Mouse (Mus musculus): ENCODE measurements at regions not wholly inside any gene's neighbourhood (a gene's known extent, or its start where the extent isn't known, plus 50 kb on each side); places are given as distances from the start of the nearest gene placed in this dataset.

DNA sequence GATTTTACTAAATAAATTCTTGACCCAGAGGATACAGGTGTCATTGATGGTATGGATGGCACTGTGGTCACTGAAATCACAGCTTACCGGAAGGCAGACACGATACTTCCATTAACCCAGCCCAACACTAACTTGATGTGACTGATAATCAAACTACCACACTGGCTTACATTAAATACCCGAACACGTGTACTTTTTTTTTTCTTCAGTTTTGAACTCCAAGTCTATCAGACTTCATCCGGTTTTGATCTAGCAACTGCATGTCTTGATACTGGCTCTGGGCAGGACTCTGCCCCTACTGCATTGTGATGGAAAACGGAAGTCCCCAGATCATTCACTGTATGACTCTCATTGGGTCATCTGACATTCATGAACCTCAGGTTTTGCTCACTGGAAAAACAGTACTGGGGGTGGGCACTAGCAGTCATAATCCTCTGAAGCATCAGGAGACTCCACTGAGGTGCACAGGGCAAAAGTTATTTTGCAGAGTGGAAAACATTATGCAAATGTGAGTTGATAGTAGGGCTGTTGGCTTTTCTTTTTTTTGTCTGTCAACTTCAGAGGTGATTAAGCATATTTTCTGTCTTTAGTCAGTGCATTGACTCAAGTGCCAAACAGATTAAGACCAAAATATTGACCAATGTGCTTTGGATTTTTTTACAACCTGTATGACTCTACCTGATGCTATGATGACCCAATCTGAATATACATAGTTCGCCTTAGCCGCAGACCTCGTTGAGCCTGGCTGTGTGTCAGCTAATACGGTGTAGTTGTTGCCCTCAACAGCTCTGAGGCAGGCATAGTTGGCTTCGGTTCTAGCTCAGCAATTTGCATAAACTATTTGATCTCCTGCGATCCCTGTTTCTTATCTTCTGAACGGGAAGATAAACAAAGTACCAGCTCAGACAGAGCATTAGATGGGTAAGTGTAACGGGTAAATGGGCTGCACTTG, 174.1 kb upstream of the Cited2 start:
- WGBS: 85% methylated on average over 14 of the region's 14 CpGs
- no peak for DNase-seq (ENCODE audit: low spot score)
- Histone ChIP-seq H3K4me3 (no peak overlapping the region), H3K36me3 (no peaks in the 10 kb centered on the region), H3K9me3 (replicated peaks) (no peaks in the 10 kb centered on the region), H3K4me1 (no peaks in the 10 kb centered on the region), H3K27me3 (ENCODE audit: low read depth, poor library complexity, severe bottlenecking) (no peaks in the 10 kb centered on the region), H3K27ac (replicated peaks) (no peak overlapping the region)

DNA sequence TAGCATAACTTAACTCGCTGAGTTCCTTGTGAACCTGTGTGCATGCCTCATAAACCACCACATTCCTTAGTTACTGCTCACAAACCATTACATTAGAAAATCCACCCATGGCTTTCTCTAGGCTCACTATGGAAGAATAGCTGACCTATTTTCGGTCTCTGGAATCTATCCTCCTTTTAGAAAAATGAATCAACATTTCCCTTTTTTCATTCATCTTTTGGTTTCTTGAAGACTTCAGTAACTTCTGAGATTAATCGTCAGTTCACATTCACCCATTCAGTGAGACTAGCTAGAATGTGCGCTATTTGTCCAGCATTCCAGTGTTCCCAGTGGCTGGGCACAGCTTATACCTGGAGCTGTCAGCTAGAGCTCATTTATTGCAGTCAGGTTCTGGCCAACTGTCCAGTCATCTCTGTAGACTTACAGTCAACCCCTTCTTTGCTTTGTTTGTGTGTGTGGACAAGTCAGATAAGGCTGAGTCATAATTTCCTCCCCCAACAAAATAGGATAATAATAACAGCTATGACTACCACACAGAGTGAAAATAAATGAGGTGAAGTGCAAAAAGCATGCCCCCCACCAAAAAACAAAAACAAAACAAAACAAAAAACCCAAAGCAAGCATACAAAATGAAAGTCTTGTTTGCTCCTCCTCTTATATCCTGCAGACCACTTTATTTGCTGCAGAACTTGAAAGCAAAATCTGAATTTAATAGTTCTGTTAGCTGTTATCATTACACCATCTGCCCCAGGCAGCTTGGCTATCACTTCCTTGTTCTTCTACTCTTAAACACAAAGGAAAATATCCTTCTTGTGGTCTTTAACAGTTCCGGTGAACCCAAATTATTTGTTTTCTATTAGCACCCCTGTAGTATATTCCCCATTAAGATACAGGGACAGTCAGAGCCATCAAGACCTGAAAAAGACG, 173.0 kb upstream of the Cited2 start:
- 86% methylated on average over 6 of the region's 6 CpGs for WGBS
- DNase-seq (ENCODE audit: low spot score): no peak
- Histone ChIP-seq H3K36me3 (no peaks in the 10 kb centered on the region), H3K9me3 (replicated peaks) (no peaks in the 10 kb centered on the region), H3K4me3 (no peak overlapping the region), H3K27ac (replicated peaks) (no peak overlapping the region), H3K4me1 (no peaks in the 10 kb centered on the region), H3K27me3 (ENCODE audit: low read depth, poor library complexity, severe bottlenecking) (no peaks in the 10 kb centered on the region)

DNA sequence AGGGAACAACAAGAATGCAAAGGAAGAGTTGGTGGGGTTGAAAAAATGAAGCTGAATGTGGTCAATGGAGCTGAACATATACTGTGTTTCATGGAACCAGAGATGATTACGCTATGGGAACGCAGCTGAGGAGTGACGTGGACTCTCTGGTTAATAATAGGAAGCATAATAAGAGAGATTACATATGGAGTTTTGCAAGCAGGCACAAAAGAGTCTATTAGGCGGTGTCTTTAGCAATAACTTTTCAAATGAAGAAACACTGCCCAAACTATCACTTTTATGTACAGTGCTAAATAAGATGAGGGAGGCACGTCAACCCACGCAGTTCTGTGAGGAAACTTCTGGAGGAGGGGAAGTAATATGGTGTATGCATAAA, 172.4 kb upstream of the Cited2 start:
- no peaks in the 10 kb centered on the region for H3K36me3 ChIP-seq
- WGBS: 94% methylated on average over 6 of the region's 6 CpGs
- H3K4me3 ChIP-seq: no peak overlapping the region
- H3K9me3 ChIP-seq (replicated peaks): no peaks in the 10 kb centered on the region
- DNase-seq (ENCODE audit: low spot score): no peak
- no peak overlapping the region for H3K27ac ChIP-seq (replicated peaks)
- no peaks in the 10 kb centered on the region for H3K4me1 ChIP-seq
- H3K27me3 ChIP-seq (ENCODE audit: low read depth, poor library complexity, severe bottlenecking): no peaks in the 10 kb centered on the region

DNA sequence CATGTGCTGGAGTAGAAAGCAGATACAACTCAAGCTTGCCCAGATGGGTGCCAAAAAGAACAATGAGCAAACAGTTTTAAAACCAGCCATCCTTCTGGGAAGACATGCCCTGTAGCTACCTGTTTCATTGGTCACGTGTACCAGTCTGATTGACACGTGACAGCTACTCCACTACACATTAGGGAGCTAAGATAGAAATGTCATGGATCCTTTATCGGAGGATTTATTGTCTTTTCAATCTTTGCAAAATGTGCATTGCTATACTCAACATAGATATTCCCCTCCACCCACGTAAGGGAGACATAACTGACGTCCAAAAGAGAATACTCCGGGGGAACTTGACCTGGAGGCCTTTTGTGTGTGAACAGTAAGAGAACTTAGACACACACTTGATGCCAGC, 171.1 kb upstream of the Cited2 start:
- no peak for DNase-seq (ENCODE audit: low spot score)
- Histone ChIP-seq H3K4me1 (peaks cover 4% of the 10 kb centered on the region; the same call in 1 of the 2 replicates), H3K36me3 (no peaks in the 10 kb centered on the region), H3K27me3 (ENCODE audit: low read depth, poor library complexity, severe bottlenecking) (no peaks in the 10 kb centered on the region), H3K9me3 (replicated peaks) (no peaks in the 10 kb centered on the region), H3K4me3 (no peak overlapping the region), H3K27ac (replicated peaks) (no peak overlapping the region)
- 89% methylated on average over 6 of the region's 6 CpGs for WGBS

DNA sequence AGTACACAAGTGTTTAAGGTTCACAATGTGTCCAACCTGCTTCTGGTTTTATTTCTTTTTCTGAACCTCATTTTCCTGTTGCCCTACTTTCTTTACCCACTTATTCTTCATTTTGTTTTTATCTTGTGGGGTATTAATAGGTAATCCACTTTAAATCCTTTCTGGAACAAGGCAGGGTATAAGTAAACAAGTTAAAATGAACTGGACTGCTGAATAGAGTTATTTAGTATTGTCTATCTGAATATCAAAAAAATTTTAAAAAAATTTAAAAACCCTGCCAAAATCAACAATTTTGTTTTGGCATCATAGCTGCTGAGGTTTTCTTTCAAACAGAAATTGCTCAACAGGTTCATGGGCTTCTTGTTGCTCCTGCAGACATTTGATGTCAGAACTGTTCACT, 170.7 kb upstream of the Cited2 start:
- Histone ChIP-seq H3K9me3 (replicated peaks) (no peaks in the 10 kb centered on the region), H3K27ac (replicated peaks) (no peak overlapping the region), H3K27me3 (ENCODE audit: low read depth, poor library complexity, severe bottlenecking) (no peaks in the 10 kb centered on the region), H3K4me3 (no peak overlapping the region), H3K36me3 (no peaks in the 10 kb centered on the region), H3K4me1 (peaks cover 4% of the 10 kb centered on the region; the same call in 1 of the 2 replicates)
- no peak for DNase-seq (ENCODE audit: low spot score)

DNA sequence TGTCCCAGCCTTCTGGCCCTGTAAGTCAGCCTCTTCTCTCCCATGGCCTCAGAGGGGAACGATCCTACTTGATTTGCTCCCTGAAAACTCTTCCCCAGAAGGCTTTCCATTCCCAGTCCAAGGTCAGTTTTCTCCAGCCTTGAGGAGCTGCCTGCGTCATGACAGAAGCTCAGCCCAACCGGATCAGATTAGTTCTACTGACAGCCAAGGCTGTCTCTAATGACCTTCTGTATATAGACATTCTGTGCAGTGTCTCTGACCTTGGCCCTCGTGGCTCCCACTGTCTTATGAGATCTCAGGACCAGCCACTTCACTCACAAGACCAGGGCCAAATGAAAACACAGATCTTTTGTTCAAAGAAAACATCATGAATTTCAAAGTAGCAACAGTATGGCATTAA, 166.6 kb upstream of the Cited2 start:
- no peak overlapping the region for H3K27ac ChIP-seq (replicated peaks)
- DNase-seq (ENCODE audit: low spot score): no peak
- H3K9me3 ChIP-seq (replicated peaks): no peaks in the 10 kb centered on the region
- peaks cover 22% of the 10 kb centered on the region for H3K4me1 ChIP-seq
- no peaks in the 10 kb centered on the region for H3K36me3 ChIP-seq
- no peaks in the 10 kb centered on the region for H3K27me3 ChIP-seq (ENCODE audit: low read depth, poor library complexity, severe bottlenecking)
- no peak overlapping the region for H3K4me3 ChIP-seq
- 79% methylated on average over 4 of the region's 4 CpGs for WGBS

DNA sequence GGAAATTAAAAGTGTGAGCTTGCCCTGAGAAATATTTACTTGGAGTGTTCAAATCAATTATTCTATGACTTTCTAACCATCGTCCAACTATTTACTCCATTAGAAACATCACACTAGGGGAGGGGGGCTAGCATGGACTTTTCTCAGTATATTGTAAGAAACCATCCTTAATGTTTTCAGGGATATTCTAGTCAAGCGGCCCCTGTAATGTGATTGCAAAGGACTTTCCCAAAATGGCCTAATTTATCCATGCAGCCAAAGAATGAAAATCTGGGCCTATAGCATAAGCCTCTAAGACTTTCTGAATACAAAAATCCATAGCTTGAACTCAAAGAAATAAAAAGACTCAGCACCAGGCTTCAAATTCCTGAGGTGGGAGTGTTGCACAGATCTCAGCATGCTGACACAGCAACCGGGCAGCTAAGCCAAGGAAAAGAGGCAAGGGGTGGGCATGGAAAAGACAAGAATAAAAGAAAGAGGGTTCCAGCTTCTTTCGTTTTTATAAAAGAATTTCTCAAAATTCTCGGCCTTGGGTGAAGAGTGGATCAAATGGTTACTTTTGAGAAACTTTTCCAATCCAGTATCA, 163.6 kb upstream of the Cited2 start:
- 31% methylated on average over 5 of the region's 5 CpGs for WGBS
- Histone ChIP-seq H3K4me3 (no peak overlapping the region), H3K9me3 (replicated peaks) (no peaks in the 10 kb centered on the region), H3K36me3 (no peaks in the 10 kb centered on the region), H3K27ac (replicated peaks) (peak overlapping the region; percentile 79; the same call in 1 of the 2 replicates), H3K27me3 (ENCODE audit: low read depth, poor library complexity, severe bottlenecking) (no peaks in the 10 kb centered on the region), H3K4me1 (peaks cover 34% of the 10 kb centered on the region)
- no peak for DNase-seq (ENCODE audit: low spot score)

DNA sequence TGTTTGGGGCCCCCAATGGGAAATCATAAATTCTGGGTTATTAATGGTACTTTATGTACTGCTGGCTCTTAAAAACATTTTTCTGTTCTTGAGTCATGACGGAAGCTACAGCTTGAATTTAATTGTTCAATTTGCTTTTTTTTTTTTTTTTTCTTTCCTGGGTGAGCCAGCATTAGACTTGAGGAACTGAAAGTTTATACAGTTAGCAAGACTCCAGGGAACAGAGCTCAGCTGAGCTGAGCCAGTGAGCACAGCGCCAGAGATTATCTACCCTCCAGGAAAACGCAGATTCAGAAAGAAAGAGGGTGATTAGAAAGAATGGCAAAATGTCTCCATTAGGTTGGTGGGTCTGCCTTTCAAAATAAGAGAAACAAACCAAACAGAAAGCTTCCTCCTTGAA, 163.0 kb upstream of the Cited2 start:
- no peaks in the 10 kb centered on the region for H3K36me3 ChIP-seq
- WGBS: 32% methylated on average over 3 of the region's 3 CpGs
- no peaks in the 10 kb centered on the region for H3K27me3 ChIP-seq (ENCODE audit: low read depth, poor library complexity, severe bottlenecking)
- H3K9me3 ChIP-seq (replicated peaks): no peaks in the 10 kb centered on the region
- no peak overlapping the region for H3K4me3 ChIP-seq
- peak overlapping the region; percentile 79 for H3K27ac ChIP-seq (replicated peaks)
- DNase-seq (ENCODE audit: low spot score): no peak
- H3K4me1 ChIP-seq: peaks cover 34% of the 10 kb centered on the region

DNA sequence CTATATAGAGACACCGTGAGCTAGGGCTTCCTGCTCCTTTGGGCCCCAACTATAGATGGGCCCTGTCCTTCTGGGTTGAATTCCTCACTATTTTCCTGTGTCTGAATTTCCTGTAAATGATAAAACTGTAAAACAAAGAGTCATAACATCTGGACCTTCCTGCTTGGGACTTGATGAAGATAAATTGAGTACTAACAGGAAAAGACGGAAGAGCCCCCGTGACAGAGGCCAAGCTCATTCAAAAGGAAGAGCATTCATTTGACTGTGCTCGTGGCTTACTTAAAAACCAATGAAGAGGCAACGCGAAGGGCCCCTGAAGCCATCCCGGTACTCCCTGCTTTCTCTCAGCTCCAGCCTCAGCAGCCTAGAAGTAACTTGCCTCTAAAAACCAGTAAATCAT, 161.6 kb upstream of the Cited2 start:
- Histone ChIP-seq H3K36me3 (no peaks in the 10 kb centered on the region), H3K9me3 (replicated peaks) (no peaks in the 10 kb centered on the region), H3K4me3 (no peak overlapping the region), H3K4me1 (peaks cover 31% of the 10 kb centered on the region), H3K27ac (replicated peaks) (no peak overlapping the region), H3K27me3 (ENCODE audit: low read depth, poor library complexity, severe bottlenecking) (no peaks in the 10 kb centered on the region)
- no peak for DNase-seq (ENCODE audit: low spot score)
- 80% methylated on average over 7 of the region's 7 CpGs for WGBS

DNA sequence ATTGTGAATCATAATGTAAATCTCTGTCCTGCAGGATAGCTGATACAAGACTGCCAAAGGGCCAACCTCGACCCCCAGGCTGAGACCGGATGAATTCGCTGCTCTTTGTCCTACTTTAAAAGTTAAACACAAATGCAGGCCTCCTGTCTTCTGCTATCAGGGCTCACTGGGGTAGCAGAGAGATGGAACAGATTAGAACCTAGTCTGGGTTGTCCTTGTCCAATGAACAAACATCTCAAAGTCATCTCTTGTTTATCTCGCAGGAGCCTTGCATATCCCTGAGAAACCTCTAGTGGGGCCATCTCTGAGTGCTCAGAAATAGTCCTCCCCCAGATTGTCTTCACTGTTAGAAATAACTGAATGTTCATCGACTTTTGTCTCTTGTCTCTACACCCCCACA, 161.0 kb upstream of the Cited2 start:
- WGBS: 88% methylated on average over 5 of the region's 5 CpGs
- no peak for DNase-seq (ENCODE audit: low spot score)
- H3K27me3 ChIP-seq (ENCODE audit: low read depth, poor library complexity, severe bottlenecking): no peaks in the 10 kb centered on the region
- H3K27ac ChIP-seq (replicated peaks): no peak overlapping the region
- no peaks in the 10 kb centered on the region for H3K36me3 ChIP-seq
- peaks cover 30% of the 10 kb centered on the region for H3K4me1 ChIP-seq
- no peaks in the 10 kb centered on the region for H3K9me3 ChIP-seq (replicated peaks)
- H3K4me3 ChIP-seq: no peak overlapping the region

DNA sequence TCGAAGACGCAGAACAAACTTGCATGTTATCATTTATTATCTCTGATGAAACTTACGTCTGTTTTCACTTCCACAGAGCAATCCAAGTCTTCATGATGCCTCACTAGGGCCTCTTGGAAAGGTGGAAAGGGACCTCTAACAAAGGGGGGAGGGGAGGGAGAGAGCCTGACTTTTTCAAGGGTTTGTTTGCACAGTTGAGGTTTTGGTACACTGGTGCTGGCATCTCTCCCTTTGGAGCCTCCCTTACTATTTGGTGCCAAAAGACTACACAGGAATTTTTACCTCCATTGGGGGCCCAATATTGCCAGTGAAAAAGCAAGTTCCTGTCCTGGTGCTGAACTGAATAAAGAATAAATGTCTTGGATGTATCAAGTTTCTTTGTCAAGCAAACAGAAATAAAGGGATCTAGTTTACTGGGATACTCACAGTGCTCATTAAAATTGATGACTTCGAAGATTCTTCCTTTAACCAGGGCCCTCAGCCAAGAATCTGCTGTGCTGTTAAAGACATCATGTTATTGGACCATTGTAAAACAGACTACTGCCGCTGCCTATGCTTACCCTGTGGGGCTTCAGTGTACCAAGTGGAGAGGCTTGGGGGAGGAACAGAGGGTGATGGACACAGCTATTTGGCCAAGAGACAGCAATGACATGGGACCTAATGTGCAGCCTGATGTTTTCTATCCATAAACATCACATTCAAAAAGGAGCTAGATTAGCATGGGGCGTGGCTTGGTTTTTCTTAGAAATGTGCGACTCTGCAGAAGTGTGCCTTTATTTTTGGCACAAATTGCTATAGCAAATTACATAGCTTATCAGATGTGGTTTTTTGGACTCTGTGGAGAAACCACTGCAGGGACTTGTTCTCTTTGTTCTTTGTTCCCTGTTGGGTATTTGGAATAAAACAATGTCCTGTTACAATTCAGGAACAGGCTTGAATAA, 160.3 kb upstream of the Cited2 start:
- DNase-seq (ENCODE audit: low spot score): no peak
- Histone ChIP-seq H3K27me3 (ENCODE audit: low read depth, poor library complexity, severe bottlenecking) (no peaks in the 10 kb centered on the region), H3K4me1 (peaks cover 30% of the 10 kb centered on the region), H3K36me3 (no peaks in the 10 kb centered on the region), H3K9me3 (replicated peaks) (no peaks in the 10 kb centered on the region), H3K27ac (replicated peaks) (no peak overlapping the region), H3K4me3 (no peak overlapping the region)
- WGBS: 90% methylated on average over 7 of the region's 7 CpGs

DNA sequence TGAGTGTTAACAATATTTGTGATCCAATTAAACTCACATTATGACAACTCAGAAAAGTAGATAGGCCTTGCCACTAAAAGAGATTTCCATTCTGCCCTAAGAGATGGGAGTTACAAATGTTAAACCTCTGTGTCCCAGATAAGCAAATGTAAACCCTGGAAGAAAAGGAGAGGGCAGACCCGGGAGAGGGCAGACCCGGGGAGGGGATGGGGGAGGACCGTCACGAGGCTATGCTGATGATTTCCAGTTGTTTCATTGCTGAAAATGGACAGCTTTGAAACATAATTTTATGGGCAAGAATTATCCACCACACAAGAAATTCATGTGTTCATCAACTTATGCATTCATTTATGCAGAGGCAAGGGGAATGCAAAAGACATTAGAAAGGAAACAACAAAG, 159.7 kb upstream of the Cited2 start:
- DNase-seq (ENCODE audit: low spot score): no peak
- Histone ChIP-seq H3K4me3 (no peak overlapping the region), H3K4me1 (peaks cover 30% of the 10 kb centered on the region), H3K27me3 (ENCODE audit: low read depth, poor library complexity, severe bottlenecking) (no peaks in the 10 kb centered on the region), H3K9me3 (replicated peaks) (no peaks in the 10 kb centered on the region), H3K36me3 (no peaks in the 10 kb centered on the region), H3K27ac (replicated peaks) (0 out of 2 replicates have a peak overlapping the region, but pooled peaks have one; percentile 23)
- 68% methylated on average over 4 of the region's 4 CpGs for WGBS
